Mouse (Mus musculus) limb, embryonic 15.5 days (tissue): ENCODE data around the gene Tbc1d7. TPM values are rescaled to one million over a fixed set of nuclear protein-coding genes. Genes with fewer than 3 reads are reported as not detected.

Experiments used
- ATAC-seq: fragments of 200-750 bp; cut with Nextera tagmentation; 2 replicates; pipeline ENCODE4 v1.8.0; 2017; ENCODE audit warnings: low read depth, moderate TSS enrichment; ENCODE audit not compliant: insufficient number of reproducible peaks, low FRiP score, low TSS enrichment
- H3K27ac ChIP-seq: fragments of 300-500 bp; sonication (generic); 2 replicates; pipeline ENCODE4 v1.5.1; 2015; ENCODE audit warnings: moderate library complexity, mild to moderate bottlenecking, inconsistent platforms
- H3K27me3 ChIP-seq: fragments of 300-500 bp; sonication (generic); 2 replicates; pipeline ENCODE4 v1.6.1; 2015; ENCODE audit warnings: inconsistent platforms
- H3K36me3 ChIP-seq: fragments of 300-500 bp; sonication (generic); 2 replicates; pipeline ENCODE4 v1.6.1; 2015; ENCODE audit warnings: inconsistent platforms
- H3K4me1 ChIP-seq: fragments of 300-500 bp; sonication (generic); 2 replicates; pipeline ENCODE4 v1.6.1; 2015; ENCODE audit warnings: inconsistent platforms
- H3K4me2 ChIP-seq: fragments of 300-500 bp; sonication (generic); 2 replicates; pipeline ENCODE4 v1.6.1; 2015; ENCODE audit warnings: mild to moderate bottlenecking, inconsistent platforms
- H3K4me3 ChIP-seq: fragments of 300-500 bp; sonication (generic); 2 replicates; pipeline ENCODE4 v1.5.1; 2015; ENCODE audit warnings: mild to moderate bottlenecking, inconsistent platforms
- H3K9ac ChIP-seq: fragments of 300-500 bp; sonication (generic); 2 replicates; pipeline ENCODE4 v1.6.1; 2015; ENCODE audit warnings: inconsistent platforms
- H3K9me3 ChIP-seq: fragments of 300-500 bp; sonication (generic); 2 replicates; pipeline ENCODE4 v1.6.1; 2016; ENCODE audit warnings: inconsistent platforms
- WGBS: fragments of 180-500 bp; shearing (Covaris S2); methylation state at CpG from one replicate; pipeline ENCODE4 v1.1.7; 2015; 5-methylcytosine and 5-hydroxymethylcytosine counted together
- polyA plus RNA-seq: library from polyadenylated mRNA; unstranded; fragments of >200 nt; fragmentation: Nextera tagmentation; extraction: Ambion mirVana; gene quantifications from 2 replicates; pipeline ENCODE4 v1.2.1, GENCODE M21; 2015

The Tbc1d7 gene
- polyA plus RNA-seq, 1 experiment from 2014 or later: 45.8 TPM

GRCm38 (mm10) chr13:43167721-43168120 lies 3.6 kb downstream of the Tbc1d7 start:
- H3K36me3 ChIP-seq: peaks cover 41% of the 10 kb centered on the region
- 82% methylated on average over 9 of the region's 9 CpGs for WGBS

GRCm38 (mm10) chr13:43159429-43159828 lies 11.9 kb downstream of the Tbc1d7 start:
- Histone ChIP-seq H3K4me2 (no peak overlapping the region), H3K27me3 (no peaks in the 10 kb centered on the region), H3K9ac (no peak overlapping the region), H3K9me3 (no peaks in the 10 kb centered on the region), H3K36me3 (peaks cover 21% of the 10 kb centered on the region), H3K27ac (peak overlapping the region; percentile 19; the same call in 1 of the 2 replicates), H3K4me1 (peaks cover 17% of the 10 kb centered on the region), H3K4me3 (no peak overlapping the region)
- peak; percentile 40; the same call in 1 of the 2 replicates for ATAC-seq
- WGBS: 40% methylated on average over 3 of the region's 3 CpGs

More at GRCm38 (mm10) chr13:43167721-43168120, 3.6 kb downstream of the Tbc1d7 start:
- no peak for ATAC-seq
- H3K4me1 ChIP-seq: peaks cover 9% of the 10 kb centered on the region
- H3K9me3 ChIP-seq: no peaks in the 10 kb centered on the region
- H3K4me2 ChIP-seq: no peak overlapping the region
- no peaks in the 10 kb centered on the region for H3K27me3 ChIP-seq
- H3K9ac ChIP-seq: no peak overlapping the region
- no peak overlapping the region for H3K4me3 ChIP-seq
- H3K27ac ChIP-seq: no peak overlapping the region

- Histone ChIP-seq H3K27me3 (no peaks in the 10 kb centered on the region), H3K4me3 (no peak overlapping the region), H3K27ac (peak overlapping the region; percentile 59), H3K4me1 (peaks cover 17% of the 10 kb centered on the region), H3K36me3 (peaks cover 16% of the 10 kb centered on the region), H3K4me2 (no peak overlapping the region), H3K9ac (no peak overlapping the region), H3K9me3 (no peaks in the 10 kb centered on the region)
- no peak for ATAC-seq
- 32% methylated on average over 5 of the region's 5 CpGs for WGBS
These were observed 13.0 kb downstream of the Tbc1d7 start for GRCm38 (mm10) chr13:43158281-43158680.

GRCm38 (mm10) chr13:43157370-43157769 lies 13.9 kb downstream of the Tbc1d7 start:
- H3K4me2 ChIP-seq: no peak overlapping the region
- peaks cover 19% of the 10 kb centered on the region for H3K36me3 ChIP-seq
- no peak overlapping the region for H3K4me3 ChIP-seq
- ATAC-seq: no peak
- H3K4me1 ChIP-seq: peaks cover 17% of the 10 kb centered on the region
- H3K9ac ChIP-seq: no peak overlapping the region
- H3K27me3 ChIP-seq: no peaks in the 10 kb centered on the region
- no peak overlapping the region for H3K27ac ChIP-seq
- WGBS: 56% methylated on average over 5 of the region's 5 CpGs
- H3K9me3 ChIP-seq: no peaks in the 10 kb centered on the region

GRCm38 (mm10) chr13:43152005-43152520 lies 19.2 kb downstream of the Tbc1d7 start:
- Histone ChIP-seq H3K27ac (no peak overlapping the region), H3K9ac (no peak overlapping the region), H3K4me2 (no peak overlapping the region), H3K27me3 (no peaks in the 10 kb centered on the region), H3K9me3 (no peaks in the 10 kb centered on the region), H3K36me3 (peaks cover 32% of the 10 kb centered on the region), H3K4me3 (no peak overlapping the region), H3K4me1 (no peaks in the 10 kb centered on the region)
- 87% methylated on average over 14 of the region's 14 CpGs for WGBS
- no peak for ATAC-seq

- Histone ChIP-seq H3K36me3 (peaks cover 26% of the 10 kb centered on the region), H3K4me1 (no peaks in the 10 kb centered on the region), H3K9me3 (no peaks in the 10 kb centered on the region), H3K9ac (no peak overlapping the region), H3K4me3 (no peak overlapping the region), H3K27ac (no peak overlapping the region), H3K27me3 (no peaks in the 10 kb centered on the region), H3K4me2 (no peak overlapping the region)
- ATAC-seq: no peak
- 75% methylated on average over 3 of the region's 3 CpGs for WGBS
These were observed 21.6 kb downstream of the Tbc1d7 start for GRCm38 (mm10) chr13:43149661-43150060.

- H3K27me3 ChIP-seq: no peaks in the 10 kb centered on the region
- no peak overlapping the region for H3K4me2 ChIP-seq
- H3K36me3 ChIP-seq: peaks cover 20% of the 10 kb centered on the region
- no peak overlapping the region for H3K27ac ChIP-seq
- 53% methylated on average over 4 of the region's 4 CpGs for WGBS
- no peaks in the 10 kb centered on the region for H3K4me1 ChIP-seq
- H3K9ac ChIP-seq: no peak overlapping the region
- no peak overlapping the region for H3K4me3 ChIP-seq
- no peaks in the 10 kb centered on the region for H3K9me3 ChIP-seq
- ATAC-seq: no peak
These were observed 22.6 kb downstream of the Tbc1d7 start for GRCm38 (mm10) chr13:43148692-43149091.

GRCm38 (mm10) chr13:43146515-43147258 lies 24.6 kb downstream of the Tbc1d7 start:
- 39% methylated on average over 8 of the region's 8 CpGs for WGBS
- Histone ChIP-seq H3K4me3 (no peak overlapping the region), H3K27me3 (no peaks in the 10 kb centered on the region)

GRCm38 (mm10) chr13:43144720-43145418 lies 26.4 kb downstream of the Tbc1d7 start:
- no peaks in the 10 kb centered on the region for H3K27me3 ChIP-seq
- no peak overlapping the region for H3K9ac ChIP-seq
- 66% methylated on average over 7 of the region's 7 CpGs for WGBS
- no peaks in the 10 kb centered on the region for H3K4me1 ChIP-seq
- H3K4me2 ChIP-seq: no peak overlapping the region
- no peaks in the 10 kb centered on the region for H3K9me3 ChIP-seq
- no peak overlapping the region for H3K4me3 ChIP-seq
- peaks cover under 1% of the 10 kb centered on the region; the same call in 1 of the 2 replicates for H3K36me3 ChIP-seq
- H3K27ac ChIP-seq: no peak overlapping the region
- no peak for ATAC-seq

More at GRCm38 (mm10) chr13:43146515-43147258, 24.6 kb downstream of the Tbc1d7 start:
- no peak overlapping the region for H3K27ac ChIP-seq
- H3K36me3 ChIP-seq: peaks cover 10% of the 10 kb centered on the region
- no peak for ATAC-seq
- H3K9me3 ChIP-seq: no peaks in the 10 kb centered on the region
- no peak overlapping the region for H3K9ac ChIP-seq
- no peak overlapping the region for H3K4me2 ChIP-seq
- H3K4me1 ChIP-seq: no peaks in the 10 kb centered on the region

- Histone ChIP-seq H3K4me1 (peaks cover 11% of the 10 kb centered on the region; the same call in 1 of the 2 replicates), H3K9ac (no peak overlapping the region), H3K4me3 (no peak overlapping the region), H3K36me3 (no peaks in the 10 kb centered on the region), H3K27ac (no peak overlapping the region), H3K4me2 (no peak overlapping the region), H3K27me3 (no peaks in the 10 kb centered on the region), H3K9me3 (no peaks in the 10 kb centered on the region)
- ATAC-seq: no peak
- WGBS: 43% methylated on average over 4 of the region's 4 CpGs
These were observed 36.8 kb downstream of the Tbc1d7 start for GRCm38 (mm10) chr13:43134468-43134867.

- Histone ChIP-seq H3K9ac (no peak overlapping the region), H3K36me3 (no peaks in the 10 kb centered on the region), H3K4me3 (no peak overlapping the region), H3K9me3 (no peaks in the 10 kb centered on the region), H3K4me1 (peaks cover 11% of the 10 kb centered on the region; the same call in 1 of the 2 replicates), H3K4me2 (no peak overlapping the region), H3K27me3 (no peaks in the 10 kb centered on the region), H3K27ac (no peak overlapping the region)
- 64% methylated on average over 7 of the region's 7 CpGs for WGBS
- ATAC-seq: no peak
These were observed 37.9 kb downstream of the Tbc1d7 start for GRCm38 (mm10) chr13:43133400-43133799.

GRCm38 (mm10) chr13:43132859-43133258 lies 38.4 kb downstream of the Tbc1d7 start:
- no peaks in the 10 kb centered on the region for H3K27me3 ChIP-seq
- 83% methylated on average over 9 of the region's 9 CpGs for WGBS
- H3K4me2 ChIP-seq: no peak overlapping the region
- no peaks in the 10 kb centered on the region for H3K9me3 ChIP-seq
- H3K27ac ChIP-seq: no peak overlapping the region
- H3K36me3 ChIP-seq: no peaks in the 10 kb centered on the region
- ATAC-seq: no peak
- no peak overlapping the region for H3K9ac ChIP-seq
- no peak overlapping the region for H3K4me3 ChIP-seq
- H3K4me1 ChIP-seq: peaks cover 11% of the 10 kb centered on the region; the same call in 1 of the 2 replicates
